Mouse (Mus musculus) embryonic facial prominence, embryonic 12.5 days (tissue): ENCODE results near the gene Sctr. TPM values are rescaled to one million over a fixed set of nuclear protein-coding genes. Genes with fewer than 3 reads are reported as not detected.

Experiments used
- ATAC-seq: fragments of 200-750 bp; cut with Nextera tagmentation; 2 replicates; pipeline ENCODE4 v1.8.0; 2017; ENCODE audit not compliant: insufficient number of reproducible peaks, insufficient read depth, low FRiP score, low TSS enrichment
- H3K27ac ChIP-seq: fragments of 300-500 bp; sonication (generic); 2 replicates; pipeline ENCODE4 v1.5.1; 2016; ENCODE audit warnings: mild to moderate bottlenecking
- H3K27me3 ChIP-seq: fragments of 300-500 bp; sonication (generic); 2 replicates; pipeline ENCODE4 v1.6.1; 2016; ENCODE audit warnings: mild to moderate bottlenecking, moderate library complexity
- H3K36me3 ChIP-seq: fragments of 300-500 bp; sonication (generic); 2 replicates; pipeline ENCODE4 v1.6.1; 2016; ENCODE audit warnings: mild to moderate bottlenecking
- H3K4me1 ChIP-seq: fragments of 300-500 bp; sonication (generic); 2 replicates; pipeline ENCODE4 v1.6.1; 2016
- H3K4me2 ChIP-seq: fragments of 300-500 bp; sonication (generic); replicated peaks from 2 replicates; pipeline ENCODE4 v1.6.1; 2016; ENCODE audit warnings: mild to moderate bottlenecking, moderate library complexity
- H3K4me3 ChIP-seq: fragments of 300-500 bp; sonication (generic); 2 replicates; pipeline ENCODE4 v1.5.1; 2016; ENCODE audit warnings: mild to moderate bottlenecking
- H3K9ac ChIP-seq: fragments of 300-500 bp; sonication (generic); 2 replicates; pipeline ENCODE4 v1.6.1; 2016; ENCODE audit warnings: mild to moderate bottlenecking, moderate library complexity
- H3K9me3 ChIP-seq: fragments of 300-500 bp; sonication (generic); 2 replicates; pipeline ENCODE4 v1.6.1; 2016; ENCODE audit warnings: mild to moderate bottlenecking, moderate library complexity
- WGBS: fragments of 180-500 bp; shearing (Covaris S2); methylation state at CpG from one replicate; pipeline ENCODE4 v1.1.7; 2016; 5-methylcytosine and 5-hydroxymethylcytosine counted together
- polyA plus RNA-seq: library from polyadenylated mRNA; unstranded; fragments of >200 nt; fragmentation: Nextera tagmentation; extraction: Ambion mirVana; gene quantifications from 2 replicates; pipeline ENCODE4 v1.2.1, GENCODE M21; 2016

Gene Sctr
- polyA plus RNA-seq, 1 experiment from 2014 or later: 0.20 TPM

DNA sequence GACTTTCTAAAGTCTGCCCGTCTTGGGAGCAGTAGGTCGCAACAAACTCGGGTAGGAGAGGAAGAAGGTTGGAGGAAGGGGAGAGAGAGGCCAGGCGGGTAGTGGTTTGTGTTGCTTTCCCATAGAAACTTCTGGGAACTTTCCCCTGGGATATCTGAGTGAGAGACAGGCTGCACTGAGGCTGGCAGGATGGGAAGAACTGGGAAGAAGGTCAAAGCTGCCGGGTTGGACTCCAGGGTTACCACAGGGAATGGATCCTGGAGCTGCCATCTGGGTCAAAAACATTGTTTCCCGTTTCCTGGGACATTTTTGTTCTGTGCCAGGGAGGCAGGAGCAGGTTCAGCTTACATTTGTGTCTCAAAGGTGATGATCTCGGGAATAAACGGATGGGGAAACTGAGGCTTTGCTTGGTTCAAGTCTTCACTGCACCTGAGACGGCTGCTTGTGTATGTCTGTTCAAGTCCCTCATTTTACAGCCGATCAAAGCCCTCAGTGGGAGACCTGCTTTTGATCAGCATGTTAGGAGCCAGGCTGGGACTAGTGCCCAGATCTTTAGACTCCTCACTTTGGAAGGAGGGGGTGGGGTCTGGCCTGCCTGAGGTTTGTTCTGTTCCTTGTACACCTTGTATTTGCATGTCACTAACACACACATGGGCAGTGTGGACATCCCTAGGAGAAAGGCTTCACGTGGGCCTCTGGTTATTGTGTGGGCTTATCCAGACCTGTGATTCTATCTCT, 1.3 kb downstream of the Sctr start:
- Histone ChIP-seq H3K27ac (no peak overlapping the region), H3K4me2 (peak overlapping the region; percentile 76), H3K4me3 (peak overlapping the region; percentile 43; the same call in 1 of the 2 replicates), H3K36me3 (no peaks in the 10 kb centered on the region), H3K4me1 (peaks cover 5% of the 10 kb centered on the region; the same call in 1 of the 2 replicates), H3K9me3 (no peaks in the 10 kb centered on the region), H3K9ac (no peak overlapping the region), H3K27me3 (peaks cover 39% of the 10 kb centered on the region)
- WGBS: 26% methylated on average over 11 of the region's 11 CpGs
- ATAC-seq: no peak

DNA sequence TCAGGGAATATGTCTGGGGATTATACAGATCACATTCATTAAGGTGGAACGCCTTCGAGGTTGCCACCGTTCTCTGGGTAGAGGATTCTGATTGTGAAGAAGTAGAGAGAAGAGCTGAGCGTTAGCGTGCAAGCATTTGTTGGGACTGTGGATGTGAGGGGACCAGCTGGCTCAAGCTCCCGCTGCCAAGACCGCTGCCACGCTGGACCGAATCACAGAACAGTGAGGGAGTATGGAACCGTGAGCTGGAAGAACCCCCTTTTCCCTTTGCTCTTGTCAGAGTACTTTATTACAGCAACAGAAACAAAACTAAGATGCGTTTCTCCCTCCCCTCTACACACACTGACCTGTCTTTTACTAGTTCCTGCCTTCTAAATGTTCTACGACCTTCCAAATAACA, 5.9 kb downstream of the Sctr start:
- H3K27me3 ChIP-seq: peaks cover 15% of the 10 kb centered on the region
- WGBS: 79% methylated on average over 12 of the region's 12 CpGs

DNA sequence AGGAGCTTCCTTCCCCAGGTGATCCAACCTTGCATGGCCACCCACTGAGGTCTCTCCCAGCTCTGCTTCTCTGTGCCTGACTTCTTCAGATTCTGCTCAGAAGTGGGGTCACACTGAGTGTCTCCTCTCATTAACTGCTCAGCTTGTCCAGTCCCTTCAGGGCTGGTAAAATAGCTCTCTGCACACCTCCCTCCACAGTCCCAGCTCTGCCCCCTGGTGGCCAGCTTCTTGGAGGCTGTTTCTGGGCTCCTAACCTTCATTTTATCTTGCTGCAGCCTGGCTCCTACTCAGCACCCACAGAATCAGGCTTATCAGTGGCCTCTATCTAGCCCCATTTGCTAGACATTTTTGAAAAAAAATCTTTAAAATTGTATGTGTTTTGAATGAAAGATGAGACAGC, 6.4 kb downstream of the Sctr start:
- no peaks in the 10 kb centered on the region for H3K9me3 ChIP-seq
- peaks cover 11% of the 10 kb centered on the region for H3K27me3 ChIP-seq
- no peak overlapping the region for H3K4me3 ChIP-seq
- H3K4me1 ChIP-seq: no peaks in the 10 kb centered on the region
- no peak for ATAC-seq
- no peak overlapping the region for H3K4me2 ChIP-seq
- H3K27ac ChIP-seq: no peak overlapping the region
- H3K9ac ChIP-seq: no peak overlapping the region
- H3K36me3 ChIP-seq: no peaks in the 10 kb centered on the region

More for the DNA sequence above, 5.9 kb downstream of the Sctr start:
- H3K27ac ChIP-seq: no peak overlapping the region
- no peak overlapping the region for H3K4me3 ChIP-seq
- no peaks in the 10 kb centered on the region for H3K36me3 ChIP-seq
- no peaks in the 10 kb centered on the region for H3K4me1 ChIP-seq
- H3K4me2 ChIP-seq: no peak overlapping the region
- no peak overlapping the region for H3K9ac ChIP-seq
- H3K9me3 ChIP-seq: no peaks in the 10 kb centered on the region
- ATAC-seq: no peak

DNA sequence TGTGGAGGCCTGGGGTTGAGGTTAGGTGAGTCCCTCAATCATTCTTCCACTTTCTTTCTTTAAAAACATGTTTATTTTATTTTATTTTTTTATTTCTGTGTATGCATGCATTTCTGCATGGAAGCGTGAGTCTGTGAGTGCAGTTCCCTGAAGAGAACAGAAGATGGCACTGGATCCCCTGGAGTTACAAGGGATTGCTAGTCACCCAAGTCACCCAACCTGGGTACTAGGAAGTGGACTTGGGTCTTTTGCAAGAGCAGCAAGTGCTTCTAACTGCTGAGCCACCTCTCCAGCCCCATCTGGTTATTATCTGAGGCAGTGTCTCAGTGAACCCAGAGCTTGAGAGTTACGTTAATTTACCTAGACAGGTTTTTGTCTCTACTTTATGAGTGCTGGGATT, 9.5 kb downstream of the Sctr start:
- H3K4me3 ChIP-seq: no peak overlapping the region
- no peaks in the 10 kb centered on the region for H3K27me3 ChIP-seq
- WGBS: 73% methylated on average over 2 of the region's 2 CpGs
- H3K4me2 ChIP-seq: no peak overlapping the region
- no peak for ATAC-seq
- H3K36me3 ChIP-seq: no peaks in the 10 kb centered on the region
- H3K4me1 ChIP-seq: no peaks in the 10 kb centered on the region
- H3K27ac ChIP-seq: no peak overlapping the region
- no peak overlapping the region for H3K9ac ChIP-seq
- no peaks in the 10 kb centered on the region for H3K9me3 ChIP-seq

DNA sequence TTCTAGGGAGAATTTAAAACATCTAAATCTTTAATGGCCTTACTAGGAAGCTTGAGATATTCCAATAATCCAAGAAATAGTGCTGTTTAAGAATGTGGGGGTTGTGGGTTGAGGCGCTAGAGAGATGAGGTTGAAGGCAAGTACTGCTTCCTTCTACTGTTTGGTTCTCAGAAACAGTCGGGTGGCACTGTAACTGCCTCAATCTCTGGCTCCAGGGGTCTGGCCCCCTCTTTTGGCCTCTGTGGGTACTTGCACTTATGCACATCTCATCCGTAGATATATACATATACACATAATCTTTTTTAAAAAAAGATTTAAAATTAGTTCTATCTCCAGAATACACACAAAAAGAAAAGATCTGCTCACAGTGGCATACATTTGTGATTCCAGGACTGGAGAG, 12.2 kb downstream of the Sctr start:
- no peaks in the 10 kb centered on the region for H3K27me3 ChIP-seq
- H3K4me1 ChIP-seq: no peaks in the 10 kb centered on the region
- H3K9me3 ChIP-seq: no peaks in the 10 kb centered on the region
- ATAC-seq: no peak
- no peak overlapping the region for H3K9ac ChIP-seq
- 58% methylated on average over 3 of the region's 3 CpGs for WGBS
- H3K36me3 ChIP-seq: no peaks in the 10 kb centered on the region
- no peak overlapping the region for H3K4me3 ChIP-seq
- H3K27ac ChIP-seq: no peak overlapping the region
- H3K4me2 ChIP-seq: no peak overlapping the region

DNA sequence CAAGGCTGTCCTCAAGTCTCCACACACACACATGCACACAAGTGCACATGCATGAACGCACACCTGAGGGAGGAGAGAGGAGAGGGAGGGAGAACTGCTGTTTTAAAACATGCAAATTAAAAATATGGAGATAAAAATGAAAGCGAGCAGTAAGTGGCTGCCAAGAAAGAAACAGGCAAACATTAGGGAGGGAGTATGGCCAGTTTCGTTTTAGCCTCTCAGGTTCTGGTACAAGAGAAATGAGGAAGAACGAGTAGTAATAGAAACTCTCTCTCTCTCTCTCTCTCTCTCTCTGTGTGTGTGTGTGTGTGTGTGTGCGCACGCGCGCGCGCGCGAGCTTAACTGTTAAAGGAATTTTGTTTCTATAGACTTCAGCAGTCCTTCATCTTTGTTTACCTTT, 12.7 kb downstream of the Sctr start:
- WGBS: 93% methylated on average over 12 of the region's 12 CpGs
- H3K27me3 ChIP-seq: no peaks in the 10 kb centered on the region
- no peaks in the 10 kb centered on the region for H3K36me3 ChIP-seq
- H3K9ac ChIP-seq: no peak overlapping the region
- H3K27ac ChIP-seq: no peak overlapping the region
- H3K4me1 ChIP-seq: no peaks in the 10 kb centered on the region
- no peak overlapping the region for H3K4me3 ChIP-seq
- H3K4me2 ChIP-seq: no peak overlapping the region
- no peaks in the 10 kb centered on the region for H3K9me3 ChIP-seq
- no peak for ATAC-seq

DNA sequence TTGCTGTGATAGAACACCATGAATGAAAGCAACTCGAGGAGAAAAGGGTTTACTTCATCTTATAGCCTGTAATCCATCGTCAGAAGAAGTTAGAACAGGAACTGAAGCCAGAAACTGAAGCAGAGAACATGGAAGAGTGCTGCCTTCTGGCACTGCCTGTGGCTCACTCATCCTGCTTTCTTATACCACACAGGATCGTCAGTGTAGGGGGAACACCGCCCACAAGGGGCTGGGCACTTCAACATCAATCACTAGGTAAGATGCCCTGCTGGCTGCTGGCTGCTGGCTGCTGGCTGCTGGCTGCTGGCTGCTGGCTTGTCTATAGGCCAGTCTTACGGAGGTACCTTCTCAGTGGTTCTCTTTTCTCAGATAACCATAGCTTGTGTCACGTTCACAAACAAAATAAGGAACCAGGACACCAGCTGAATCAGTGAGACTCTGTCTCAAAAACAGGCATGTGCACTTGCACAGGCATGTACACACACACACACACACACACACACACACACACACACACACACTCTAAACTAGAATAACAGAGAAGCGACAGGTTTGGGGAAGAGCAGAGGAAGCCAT, 13.7 kb downstream of the Sctr start:
- WGBS: 78% methylated on average over 7 of the region's 7 CpGs
- Histone ChIP-seq H3K27me3 (no peaks in the 10 kb centered on the region), H3K36me3 (no peaks in the 10 kb centered on the region), H3K4me1 (no peaks in the 10 kb centered on the region; the same call in 1 of the 2 replicates), H3K9ac (no peak overlapping the region), H3K4me3 (no peak overlapping the region), H3K27ac (no peak overlapping the region), H3K9me3 (no peaks in the 10 kb centered on the region), H3K4me2 (no peak overlapping the region)
- ATAC-seq: no peak

DNA sequence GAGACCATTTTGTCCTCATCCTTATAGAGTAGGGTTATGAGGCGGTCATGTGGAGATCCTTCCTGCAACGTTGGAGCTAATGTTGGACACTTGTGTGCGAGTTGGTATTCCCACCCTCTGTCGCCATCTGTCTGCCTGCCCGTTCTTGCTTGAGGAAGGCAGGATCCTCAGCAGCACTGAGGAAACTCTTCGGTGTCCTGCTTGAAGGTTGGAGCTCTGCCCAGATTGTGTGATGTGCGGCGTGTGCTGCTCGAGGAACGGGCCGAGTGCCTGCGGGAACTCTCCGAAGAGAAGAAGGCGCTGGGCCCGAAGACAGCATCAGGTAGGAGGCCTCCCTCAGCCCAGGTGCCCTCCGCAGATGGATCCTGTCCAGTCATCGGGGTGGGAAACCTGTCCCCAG, 15.3 kb downstream of the Sctr start:
- Histone ChIP-seq H3K27me3 (no peaks in the 10 kb centered on the region), H3K9ac (no peak overlapping the region), H3K4me2 (no peak overlapping the region), H3K4me3 (no peak overlapping the region), H3K27ac (no peak overlapping the region), H3K36me3 (no peaks in the 10 kb centered on the region), H3K4me1 (no peaks in the 10 kb centered on the region; the same call in 1 of the 2 replicates), H3K9me3 (no peaks in the 10 kb centered on the region)
- 92% methylated on average over 17 of the region's 17 CpGs for WGBS
- no peak for ATAC-seq

DNA sequence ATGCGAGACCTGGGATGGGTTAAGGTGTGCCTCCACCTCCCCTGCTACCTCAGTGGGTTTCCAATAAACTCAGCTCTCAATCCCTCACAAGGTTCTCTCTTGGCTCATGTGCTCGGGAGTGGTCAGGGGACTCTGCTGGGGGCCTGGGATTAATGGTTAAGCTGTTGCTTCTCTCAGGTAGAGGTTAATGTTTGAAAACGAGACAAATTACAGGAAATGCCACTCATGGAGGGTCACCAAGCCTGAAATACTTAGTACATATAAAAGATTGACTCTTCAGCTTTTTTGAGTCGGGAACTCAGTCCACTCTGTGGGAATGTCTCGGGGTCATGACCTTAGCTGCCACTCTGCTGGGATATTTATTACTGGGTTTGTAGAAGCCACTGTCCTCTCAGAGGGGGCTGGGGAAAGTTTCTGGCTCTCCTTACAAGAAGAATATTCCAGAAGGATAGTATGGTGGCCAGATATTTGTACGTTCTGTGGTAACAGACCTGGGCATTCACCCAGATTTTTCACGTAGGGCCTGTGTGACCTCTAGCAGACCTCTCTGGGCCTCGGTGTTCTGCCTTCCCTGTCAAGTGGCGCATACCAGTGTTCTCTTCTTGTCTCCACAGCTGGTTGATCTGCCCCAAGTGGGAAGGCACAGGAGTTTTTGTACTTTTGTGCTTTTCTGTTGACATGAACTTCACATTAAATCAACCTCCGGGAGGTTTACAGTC, 17.8 kb downstream of the Sctr start:
- no peaks in the 10 kb centered on the region for H3K36me3 ChIP-seq
- H3K4me2 ChIP-seq: no peak overlapping the region
- H3K4me3 ChIP-seq: no peak overlapping the region
- H3K4me1 ChIP-seq: no peaks in the 10 kb centered on the region; the same call in 1 of the 2 replicates
- no peaks in the 10 kb centered on the region for H3K27me3 ChIP-seq
- no peak overlapping the region for H3K9ac ChIP-seq
- 60% methylated on average over 10 of the region's 10 CpGs for WGBS
- H3K9me3 ChIP-seq: no peaks in the 10 kb centered on the region
- no peak overlapping the region for H3K27ac ChIP-seq
- ATAC-seq: no peak

DNA sequence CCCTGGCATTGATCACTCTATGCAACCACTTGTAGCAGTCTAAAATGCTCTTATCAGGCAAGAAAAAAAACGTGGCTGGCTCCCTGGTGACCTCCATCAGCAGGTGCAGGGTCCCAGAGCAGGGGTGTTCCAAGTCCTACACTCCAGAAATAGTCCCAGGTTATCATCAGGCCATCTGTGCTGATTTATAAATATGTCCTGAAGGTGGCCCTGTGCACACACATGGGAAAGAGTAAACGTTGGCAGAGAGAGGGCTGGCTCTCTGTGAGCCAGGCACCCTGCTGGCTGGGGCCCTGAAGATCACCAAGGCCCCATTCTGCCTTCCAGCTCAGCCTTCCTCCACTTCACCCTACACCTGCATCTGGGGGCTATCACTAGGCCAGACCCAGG, 18.4 kb downstream of the Sctr start:
- H3K4me1 ChIP-seq: no peaks in the 10 kb centered on the region; the same call in 1 of the 2 replicates
- ATAC-seq: no peak
- WGBS: 20% methylated on average over 2 of the region's 2 CpGs
- H3K9ac ChIP-seq: no peak overlapping the region
- H3K27ac ChIP-seq: no peak overlapping the region
- no peak overlapping the region for H3K4me3 ChIP-seq
- H3K27me3 ChIP-seq: no peaks in the 10 kb centered on the region
- H3K36me3 ChIP-seq: no peaks in the 10 kb centered on the region
- H3K9me3 ChIP-seq: no peaks in the 10 kb centered on the region
- no peak overlapping the region for H3K4me2 ChIP-seq

DNA sequence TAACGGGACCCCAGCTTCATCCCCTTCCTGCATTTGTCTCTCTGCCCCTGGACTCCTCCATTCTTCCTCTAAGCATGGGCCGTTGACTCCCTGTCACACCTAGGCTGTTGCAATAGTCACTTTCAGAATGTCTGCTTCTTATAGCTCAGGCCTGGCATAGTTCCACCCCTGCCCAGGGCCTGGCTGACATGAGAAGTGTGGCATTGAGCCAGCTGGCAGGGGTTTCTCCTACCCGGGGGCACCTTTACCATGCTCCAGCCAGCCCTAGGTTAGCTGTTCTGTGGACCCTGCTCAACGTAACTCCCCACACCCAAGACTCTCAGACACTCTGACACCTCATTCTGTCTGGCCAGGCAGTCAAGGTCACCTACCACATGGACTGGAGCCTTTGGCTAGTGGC, 21.0 kb downstream of the Sctr start:
- H3K27me3 ChIP-seq: no peaks in the 10 kb centered on the region
- H3K4me3 ChIP-seq: no peak overlapping the region
- no peaks in the 10 kb centered on the region; the same call in 1 of the 2 replicates for H3K4me1 ChIP-seq
- H3K9me3 ChIP-seq: no peaks in the 10 kb centered on the region
- ATAC-seq: no peak
- H3K36me3 ChIP-seq: no peaks in the 10 kb centered on the region
- 76% methylated on average over 4 of the region's 4 CpGs for WGBS
- H3K27ac ChIP-seq: no peak overlapping the region
- no peak overlapping the region for H3K4me2 ChIP-seq
- H3K9ac ChIP-seq: no peak overlapping the region

DNA sequence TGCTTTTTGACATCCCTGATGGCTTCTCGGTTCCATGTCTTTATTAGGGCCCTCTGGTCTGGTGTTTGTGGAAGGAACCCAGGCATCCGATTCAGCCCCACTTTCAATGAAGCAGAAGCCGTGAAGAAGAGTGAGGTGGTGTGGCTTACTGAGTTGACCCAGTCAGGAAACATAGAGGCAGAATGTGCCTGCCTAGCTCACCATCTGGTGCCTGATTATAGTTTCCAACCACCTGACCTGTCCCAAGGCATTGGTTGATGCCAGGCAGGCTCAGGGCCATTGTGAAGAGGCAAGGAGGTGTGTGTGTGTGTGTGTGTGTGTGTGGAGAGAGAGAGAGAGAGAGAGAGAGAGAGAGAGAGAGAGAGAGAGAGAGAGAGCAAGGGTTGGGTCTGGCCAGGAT, 23.8 kb downstream of the Sctr start:
- Histone ChIP-seq H3K36me3 (no peaks in the 10 kb centered on the region), H3K27ac (no peak overlapping the region), H3K4me2 (no peak overlapping the region), H3K4me1 (no peaks in the 10 kb centered on the region), H3K27me3 (no peaks in the 10 kb centered on the region), H3K4me3 (no peak overlapping the region), H3K9me3 (no peaks in the 10 kb centered on the region), H3K9ac (no peak overlapping the region)
- 77% methylated on average over 3 of the region's 3 CpGs for WGBS
- no peak for ATAC-seq
